Mouse (Mus musculus) ovary, postnatal 10 days (tissue): ENCODE measurements around the gene Hmgb1.

Experiments used
- DNase-seq: peaks from one replicate; pipeline ENCODE4 v3.0.0; 2022; ENCODE audit warnings: low spot score

Hmgb1 gene

GRCm38 (mm10) chr5:149185806-149186205 lies 1.5 kb upstream of the Hmgb1 start:
- DNase-seq, result no peak

DNA sequence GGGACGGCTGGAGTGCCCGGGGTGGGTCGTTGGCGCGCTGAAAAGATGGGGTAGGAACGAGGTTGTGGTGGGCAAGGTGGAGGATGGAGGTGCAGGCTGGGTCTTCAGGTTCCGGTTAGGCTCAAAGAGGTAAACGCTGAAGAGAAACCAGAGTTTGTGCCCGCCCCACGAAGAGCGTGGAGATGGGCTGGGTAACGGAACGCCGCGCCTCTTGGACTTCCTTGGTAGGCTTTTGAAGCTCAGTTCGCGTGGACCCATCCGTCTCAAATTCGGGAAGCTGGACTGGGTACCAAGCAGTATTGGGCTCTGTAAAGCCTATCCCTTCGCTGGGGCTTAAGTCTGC lies 526 bp upstream of the Hmgb1 start:
- no peak for DNase-seq

DNA sequence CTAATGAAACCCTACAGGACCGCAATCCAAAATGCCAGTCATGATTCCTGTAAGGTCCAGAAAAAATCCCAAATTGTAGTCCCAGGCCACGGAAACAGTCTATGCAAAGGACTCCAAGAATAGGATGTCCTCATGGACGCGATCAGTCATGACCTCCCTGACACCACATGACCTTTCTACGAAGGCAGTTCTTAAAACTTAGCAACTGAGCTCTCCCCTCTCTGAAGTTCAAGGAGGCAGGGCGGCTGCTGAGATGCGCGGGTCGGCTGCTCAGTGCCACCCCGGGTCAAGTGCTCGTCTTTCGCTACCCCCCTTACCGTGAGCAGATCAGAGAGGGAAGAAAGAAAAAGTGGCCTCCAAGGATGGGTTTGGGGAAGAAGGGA lies 577 bp downstream of the Hmgb1 start:
- no peak for DNase-seq

DNA sequence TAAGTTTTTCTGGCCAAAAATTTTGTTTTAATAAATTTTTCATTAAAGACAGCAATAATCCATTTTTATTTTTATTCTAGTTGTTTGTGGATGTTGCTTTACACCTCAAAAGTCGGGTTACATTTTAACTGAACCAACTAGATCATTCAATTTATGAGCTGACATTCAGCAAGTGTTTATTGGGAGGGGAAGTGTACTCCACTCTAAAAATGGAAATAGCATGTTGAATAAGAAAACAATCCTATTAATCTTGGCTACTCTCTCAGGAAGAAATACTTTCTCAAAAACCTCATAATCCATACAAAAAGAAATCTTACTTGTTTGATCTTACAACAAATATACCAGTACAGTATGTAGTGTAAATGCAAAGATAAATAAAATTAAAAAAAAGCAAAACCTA lies 1.2 kb downstream of the Hmgb1 start:
- DNase-seq, result no peak

GRCm38 (mm10) chr5:149182186-149182870 lies 2.0 kb downstream of the Hmgb1 start:
- DNase-seq, result no peak

GRCm38 (mm10) chr5:149179826-149180225 lies 4.5 kb downstream of the Hmgb1 start:
- DNase-seq, result no peak

GRCm38 (mm10) chr5:149178095-149178494 lies 6.2 kb downstream of the Hmgb1 start:
- no peak for DNase-seq

- DNase-seq, result no peak
Observed at GRCm38 (mm10) chr5:149175736-149176135, 8.6 kb downstream of the Hmgb1 start.

DNA sequence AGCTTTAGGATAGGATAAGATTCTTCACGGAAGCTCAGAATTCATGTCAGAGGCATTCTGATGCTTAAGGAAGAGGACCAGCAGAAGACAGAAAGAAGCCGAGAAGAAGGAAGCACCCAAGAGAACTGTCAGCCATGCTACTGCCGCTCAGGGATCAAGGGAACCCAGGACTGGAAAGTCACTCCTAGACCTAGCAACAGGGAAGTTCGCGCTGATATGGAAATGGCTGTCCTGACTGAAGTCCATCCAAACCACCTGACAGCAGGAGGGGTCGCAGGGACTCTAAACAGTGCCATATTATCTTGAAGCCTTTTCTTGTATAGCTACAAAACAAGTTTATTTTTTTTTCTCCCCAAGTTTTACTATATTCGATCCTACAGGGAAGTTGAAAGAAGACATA lies 9.8 kb downstream of the Hmgb1 start:
- no peak for DNase-seq

GRCm38 (mm10) chr5:149172246-149172645 lies 12.0 kb downstream of the Hmgb1 start:
- DNase-seq, result no peak

- no peak for DNase-seq
Observed at GRCm38 (mm10) chr5:149170841-149171588, 13.3 kb downstream of the Hmgb1 start.

DNA sequence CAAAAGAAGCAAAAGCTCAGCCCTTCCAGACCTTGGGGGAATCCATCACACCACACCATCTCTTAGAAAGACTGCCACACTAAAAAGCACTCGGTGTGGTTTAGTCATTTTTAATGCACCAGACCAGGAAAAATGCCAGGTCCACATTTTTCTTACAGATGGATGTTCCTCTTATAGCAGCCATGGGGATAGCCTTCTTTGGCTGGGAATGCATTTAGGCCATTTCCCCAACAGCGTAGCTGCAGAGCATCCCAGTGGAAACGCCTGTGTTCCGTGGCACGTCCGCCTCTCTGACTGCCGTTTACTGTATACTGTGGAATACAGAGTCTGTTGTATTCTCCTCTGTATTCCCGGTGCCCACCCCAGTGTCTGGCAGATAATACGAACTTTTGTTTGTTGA lies 15.5 kb downstream of the Hmgb1 start:
- no peak for DNase-seq

DNA sequence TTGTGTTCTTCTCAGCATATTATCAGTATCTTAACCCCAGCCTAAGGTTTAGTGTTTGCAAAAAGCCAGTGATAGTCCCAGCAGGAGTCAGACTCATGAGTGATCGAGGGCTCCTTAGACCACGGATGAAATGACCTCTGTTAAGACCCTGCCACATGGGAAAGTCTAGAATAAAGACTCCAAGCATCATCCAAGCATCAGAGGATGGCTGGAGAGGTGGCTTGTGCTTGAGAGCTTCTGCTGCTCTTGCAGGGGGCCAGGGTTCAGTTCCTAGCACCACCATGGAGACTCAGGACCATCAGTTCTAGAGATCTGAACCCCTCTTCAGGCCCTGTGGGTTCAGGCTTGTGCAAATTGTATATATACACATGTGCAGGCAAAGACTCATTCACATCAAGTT lies 16.2 kb downstream of the Hmgb1 start:
- no peak for DNase-seq

DNA sequence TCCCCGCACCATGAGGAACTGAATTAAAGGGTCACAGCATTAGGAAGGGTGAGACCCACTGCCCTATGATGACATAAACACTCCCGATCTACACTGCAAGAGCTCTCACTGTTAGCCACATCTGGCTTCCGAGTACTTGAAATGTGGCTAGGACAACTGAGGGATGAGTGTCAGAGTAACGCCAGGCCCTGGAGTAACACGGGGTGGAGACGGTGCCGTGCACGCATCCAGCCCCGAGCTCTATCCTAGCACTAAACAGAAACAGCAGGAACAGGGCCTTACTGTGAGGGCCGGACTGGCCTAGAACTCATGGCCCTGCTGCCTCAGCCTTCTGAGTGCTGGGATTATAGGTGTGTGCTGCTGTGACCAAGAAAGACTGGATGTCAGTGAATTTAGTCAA lies 18.3 kb downstream of the Hmgb1 start:
- DNase-seq, result no peak

- DNase-seq, result no peak
Observed at GRCm38 (mm10) chr5:149164881-149165280, 19.4 kb downstream of the Hmgb1 start.

DNA sequence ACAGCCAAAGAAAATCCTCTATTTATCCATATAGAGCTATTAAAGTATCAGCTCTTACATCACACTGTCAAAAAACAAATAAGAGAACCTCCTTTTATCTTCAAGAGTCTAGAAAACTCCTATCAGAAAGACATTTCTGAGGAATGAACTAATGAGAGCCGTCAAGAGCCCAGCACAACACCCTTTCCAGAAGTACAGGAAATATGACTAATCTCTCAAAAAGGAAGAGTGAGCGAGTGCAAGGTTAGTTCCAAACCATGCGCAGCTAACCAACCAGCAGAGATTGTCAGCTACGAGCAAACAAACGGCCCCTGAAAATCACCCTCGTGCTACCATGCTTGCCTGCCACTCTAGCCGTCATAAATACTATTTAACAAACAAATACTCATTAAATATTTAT lies 21.4 kb downstream of the Hmgb1 start:
- DNase-seq, result no peak

DNA sequence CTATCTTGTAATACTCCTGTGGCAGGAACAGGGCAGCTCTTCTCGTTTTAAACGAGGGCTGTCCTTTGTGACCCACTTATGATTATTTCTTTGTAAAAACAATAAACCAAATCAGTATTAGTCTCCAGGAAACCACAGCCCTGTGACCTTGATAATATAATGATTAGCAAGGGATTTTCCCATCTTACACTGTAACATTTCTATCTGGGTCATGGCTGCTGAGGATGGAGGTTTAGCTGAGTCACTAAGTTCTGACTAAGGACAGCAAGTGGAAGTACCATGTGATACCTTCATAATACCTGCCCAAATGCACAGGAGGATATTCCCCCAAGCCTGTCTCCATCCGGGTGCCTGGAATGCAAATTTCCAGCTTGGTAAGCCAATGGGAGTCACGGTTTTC lies 23.8 kb downstream of the Hmgb1 start:
- no peak for DNase-seq

GRCm38 (mm10) chr5:149159021-149159420 lies 25.3 kb downstream of the Hmgb1 start:
- no peak for DNase-seq

DNA sequence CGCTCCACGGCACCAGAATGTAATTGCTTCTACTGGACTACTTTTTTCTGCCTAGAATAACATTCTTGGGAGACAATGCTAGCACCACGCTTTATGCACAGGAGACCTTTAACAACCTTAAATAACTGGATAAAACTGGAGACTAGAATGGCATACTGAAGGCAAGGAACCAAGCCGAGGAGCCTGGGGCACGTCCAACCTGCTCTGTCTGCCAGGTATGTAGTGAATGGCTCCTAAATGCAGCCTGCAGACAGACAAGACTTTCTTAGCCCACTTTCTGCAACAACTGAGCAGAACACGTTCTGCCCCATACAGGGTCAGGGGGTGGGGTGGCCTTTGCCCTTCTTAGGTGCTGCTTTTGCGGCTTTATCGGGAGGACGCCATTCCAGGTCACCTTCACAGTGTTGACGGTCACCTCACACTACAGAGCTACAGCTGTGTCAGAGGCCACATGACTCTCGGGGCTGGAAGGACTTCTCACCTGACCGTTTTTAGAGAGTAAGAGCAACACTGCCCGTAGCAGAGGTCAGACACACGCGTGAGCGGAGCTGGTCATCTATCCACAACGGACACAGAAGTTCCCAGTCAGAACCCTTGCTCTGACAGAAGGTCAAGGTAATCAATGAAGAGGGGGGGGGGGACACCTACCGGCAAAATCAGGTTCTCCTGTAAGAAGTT lies 27.3 kb downstream of the Hmgb1 start:
- no peak for DNase-seq

DNA sequence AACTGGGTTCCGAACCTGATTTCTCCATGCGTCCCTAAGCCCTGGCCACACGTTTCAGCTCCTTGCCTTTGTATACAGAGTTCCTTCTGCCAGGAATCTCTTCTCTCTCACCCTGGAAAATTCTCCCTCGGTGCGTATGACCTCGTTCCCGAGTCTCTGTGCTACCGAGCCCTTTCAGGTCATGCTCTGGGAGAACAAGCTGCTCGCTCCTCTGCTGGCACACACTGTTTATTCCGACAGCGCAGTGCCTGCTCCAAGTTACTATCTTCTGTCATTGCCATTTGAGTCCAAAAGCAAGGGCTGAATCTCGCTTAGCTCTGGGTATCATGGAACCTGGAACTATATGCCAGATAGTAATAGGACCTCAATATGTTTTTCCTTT lies 31.5 kb downstream of the Hmgb1 start:
- DNase-seq, result no peak

GRCm38 (mm10) chr5:149152063-149152773 lies 32.1 kb downstream of the Hmgb1 start:
- peak; percentile 17 for DNase-seq

DNA sequence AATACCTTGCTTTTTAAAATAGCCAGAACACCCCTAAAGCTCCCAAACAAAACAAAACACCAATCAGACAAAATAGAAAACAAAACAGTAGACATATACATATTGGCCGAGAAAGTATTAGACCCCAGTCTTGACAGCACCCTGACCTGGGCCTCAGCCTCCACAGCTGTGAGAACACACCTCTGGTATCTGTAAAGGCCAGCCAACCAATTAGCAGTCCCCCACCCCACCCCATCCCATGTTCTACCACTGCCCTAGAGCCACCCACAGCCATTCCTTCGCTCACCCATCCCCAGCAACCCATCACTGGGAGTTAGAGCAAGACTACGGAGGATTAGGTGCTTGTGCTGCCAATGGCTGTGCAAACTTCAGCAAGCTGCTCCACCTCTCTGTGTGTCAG lies 33.4 kb downstream of the Hmgb1 start:
- no peak for DNase-seq
